Mouse (Mus musculus) kidney, embryonic 15.5 days (tissue): ENCODE data around the gene Grm8. TPM values are rescaled to one million over a fixed set of nuclear protein-coding genes. Genes with fewer than 3 reads are reported as not detected.

ENCODE experiments used
- ATAC-seq: fragments of 200-750 bp; cut with Nextera tagmentation; replicated peaks from 2 replicates; pipeline ENCODE4 v1.8.0; 2017; ENCODE audit warnings: moderate TSS enrichment; ENCODE audit not compliant: low FRiP score
- H3K27ac ChIP-seq: fragments of 300-500 bp; sonication (generic); 2 replicates; pipeline ENCODE4 v1.5.1; 2015; ENCODE audit warnings: mild to moderate bottlenecking, inconsistent platforms
- H3K27me3 ChIP-seq: fragments of 300-500 bp; sonication (generic); 2 replicates; pipeline ENCODE4 v1.6.1; 2015; ENCODE audit warnings: inconsistent platforms
- H3K36me3 ChIP-seq: fragments of 300-500 bp; sonication (generic); 2 replicates; pipeline ENCODE4 v1.6.1; 2015; ENCODE audit warnings: inconsistent platforms
- H3K4me1 ChIP-seq: fragments of 300-500 bp; sonication (generic); 2 replicates; pipeline ENCODE4 v1.6.1; 2015; ENCODE audit warnings: inconsistent platforms
- H3K4me2 ChIP-seq: fragments of 300-500 bp; sonication (generic); 2 replicates; pipeline ENCODE4 v1.6.1; 2015; ENCODE audit warnings: moderate library complexity, mild to moderate bottlenecking, inconsistent platforms
- H3K4me3 ChIP-seq: fragments of 300-500 bp; sonication (generic); replicated peaks from 2 replicates; pipeline ENCODE4 v1.5.1; 2015; ENCODE audit warnings: mild to moderate bottlenecking, inconsistent platforms
- H3K9ac ChIP-seq: fragments of 300-500 bp; sonication (generic); 2 replicates; pipeline ENCODE4 v1.6.1; 2015; ENCODE audit warnings: mild to moderate bottlenecking, inconsistent platforms
- H3K9me3 ChIP-seq: fragments of 300-500 bp; sonication (generic); replicated peaks from 2 replicates; pipeline ENCODE4 v1.6.1; 2016; ENCODE audit warnings: inconsistent platforms
- WGBS: fragments of 180-500 bp; shearing (Covaris S2); methylation state at CpG from one replicate; pipeline ENCODE4 v1.1.7; 2015; ENCODE audit warnings: mixed read lengths; 5-methylcytosine and 5-hydroxymethylcytosine counted together
- polyA plus RNA-seq: library from polyadenylated mRNA; unstranded; fragments of >200 nt; fragmentation: Nextera tagmentation; extraction: Ambion mirVana; gene quantifications from 2 replicates; pipeline ENCODE4 v1.2.1, GENCODE M21; 2015

Grm8 gene
- polyA plus RNA-seq, 1 experiment from 2014 or later, result 0.45 TPM

DNA sequence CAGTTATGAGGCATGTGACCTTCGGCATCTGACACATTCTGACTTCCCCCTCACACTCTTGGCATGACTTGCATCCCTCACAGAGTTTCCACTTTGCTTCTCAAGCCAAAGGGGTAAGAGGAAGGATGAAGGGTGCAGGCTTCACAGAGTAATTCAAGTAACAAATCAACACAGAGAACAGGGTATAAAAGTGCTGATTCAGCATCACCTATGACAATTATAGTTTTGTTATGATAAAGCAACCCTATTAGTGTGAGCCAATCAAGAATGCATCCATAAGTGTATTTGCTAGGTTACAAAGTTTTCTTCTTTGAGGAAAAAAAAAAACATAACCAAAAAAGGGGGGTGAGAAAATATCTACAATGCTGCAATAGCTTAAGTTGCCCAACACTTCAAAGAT is 117.3 kb downstream of the Grm8 start:
- Histone ChIP-seq H3K27ac (no peak overlapping the region), H3K4me3 (no peak overlapping the region), H3K27me3 (no peaks in the 10 kb centered on the region), H3K4me2 (no peak overlapping the region), H3K9ac (no peak overlapping the region), H3K36me3 (no peaks in the 10 kb centered on the region), H3K4me1 (no peaks in the 10 kb centered on the region), H3K9me3 (no peaks in the 10 kb centered on the region)
- ATAC-seq, result no peak
- WGBS, result 76% methylated on average over 1 of the region's 1 CpGs

GRCm38 (mm10) chr6:28007001-28007400 is 128.0 kb downstream of the Grm8 start:
- no peak for ATAC-seq
- no peak overlapping the region for H3K4me3 ChIP-seq
- no peaks in the 10 kb centered on the region for H3K27me3 ChIP-seq
- H3K4me1 ChIP-seq, result no peaks in the 10 kb centered on the region
- H3K4me2 ChIP-seq, result no peak overlapping the region
- no peak overlapping the region for H3K9ac ChIP-seq
- no peak overlapping the region for H3K27ac ChIP-seq
- no peaks in the 10 kb centered on the region for H3K36me3 ChIP-seq
- WGBS, result 80% methylated on average over 3 of the region's 3 CpGs
- H3K9me3 ChIP-seq, result no peaks in the 10 kb centered on the region

GRCm38 (mm10) chr6:27997250-27997649 is 137.7 kb downstream of the Grm8 start:
- Histone ChIP-seq H3K27ac (no peak overlapping the region), H3K4me3 (no peak overlapping the region), H3K9ac (no peak overlapping the region), H3K27me3 (no peaks in the 10 kb centered on the region), H3K9me3 (no peaks in the 10 kb centered on the region), H3K4me2 (no peak overlapping the region), H3K36me3 (no peaks in the 10 kb centered on the region), H3K4me1 (no peaks in the 10 kb centered on the region)
- WGBS, result 82% methylated on average over 2 of the region's 2 CpGs
- ATAC-seq, result no peak

DNA sequence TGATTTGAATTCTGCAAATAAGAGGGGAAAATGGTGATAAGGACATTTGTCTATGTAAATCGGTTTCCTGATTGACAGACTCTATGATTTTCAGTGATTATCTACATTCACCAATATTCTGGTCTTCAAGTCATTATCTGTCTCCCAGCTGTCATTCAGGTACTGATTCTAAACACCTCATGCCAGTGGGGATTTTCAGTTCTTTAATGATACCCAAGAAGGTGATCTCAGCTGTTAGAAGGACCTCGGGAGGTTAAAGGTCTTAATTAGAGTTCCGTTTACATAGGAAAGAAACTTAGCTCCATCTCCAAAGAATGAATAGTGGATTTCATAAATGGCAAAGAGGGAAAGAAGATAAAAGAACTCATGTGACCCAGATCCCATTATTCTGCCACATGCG is 143.7 kb downstream of the Grm8 start:
- Histone ChIP-seq H3K36me3 (no peaks in the 10 kb centered on the region), H3K4me2 (no peak overlapping the region), H3K27ac (no peak overlapping the region), H3K4me3 (no peak overlapping the region), H3K9me3 (no peaks in the 10 kb centered on the region), H3K27me3 (no peaks in the 10 kb centered on the region), H3K4me1 (no peaks in the 10 kb centered on the region), H3K9ac (no peak overlapping the region)
- 76% methylated on average over 4 of the region's 4 CpGs for WGBS
- no peak for ATAC-seq

GRCm38 (mm10) chr6:27982598-27982997 is 152.4 kb downstream of the Grm8 start:
- WGBS, result 83% methylated on average over 3 of the region's 3 CpGs
- Histone ChIP-seq H3K27me3 (no peaks in the 10 kb centered on the region), H3K4me2 (no peak overlapping the region), H3K9me3 (no peaks in the 10 kb centered on the region), H3K4me3 (no peak overlapping the region), H3K36me3 (no peaks in the 10 kb centered on the region), H3K9ac (no peak overlapping the region), H3K4me1 (no peaks in the 10 kb centered on the region), H3K27ac (no peak overlapping the region)
- no peak for ATAC-seq

DNA sequence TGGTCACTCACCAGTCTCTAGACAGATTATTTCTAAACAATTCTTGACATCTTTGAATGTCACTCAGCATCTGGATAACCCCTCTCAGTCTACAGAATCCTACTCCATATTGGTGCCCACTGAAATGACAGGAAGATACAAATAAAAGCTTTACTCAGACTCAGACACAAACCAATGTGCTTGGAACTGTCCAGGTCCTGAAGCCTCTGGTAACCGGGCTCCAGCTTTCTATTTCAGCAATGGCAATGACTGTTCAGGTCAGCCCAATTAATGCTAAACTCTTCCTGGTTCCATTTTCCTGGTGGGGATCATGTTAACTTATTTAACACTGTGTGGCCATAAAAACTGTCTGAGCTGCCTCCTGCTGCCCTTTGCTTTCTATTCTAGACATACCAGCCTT is 153.0 kb downstream of the Grm8 start:
- Histone ChIP-seq H3K4me3 (no peak overlapping the region), H3K27ac (no peak overlapping the region), H3K4me1 (no peaks in the 10 kb centered on the region), H3K36me3 (no peaks in the 10 kb centered on the region), H3K27me3 (no peaks in the 10 kb centered on the region), H3K4me2 (no peak overlapping the region), H3K9ac (no peak overlapping the region), H3K9me3 (no peaks in the 10 kb centered on the region)
- no peak for ATAC-seq
- 36% methylated on average over 1 of the region's 1 CpGs for WGBS

GRCm38 (mm10) chr6:27977361-27977760 is 157.6 kb downstream of the Grm8 start:
- H3K9me3 ChIP-seq, result no peaks in the 10 kb centered on the region
- H3K4me3 ChIP-seq, result no peak overlapping the region
- 85% methylated on average over 5 of the region's 5 CpGs for WGBS
- no peaks in the 10 kb centered on the region for H3K27me3 ChIP-seq
- H3K36me3 ChIP-seq, result no peaks in the 10 kb centered on the region
- H3K27ac ChIP-seq, result no peak overlapping the region
- ATAC-seq, result no peak
- no peak overlapping the region for H3K9ac ChIP-seq
- H3K4me2 ChIP-seq, result no peak overlapping the region
- H3K4me1 ChIP-seq, result no peaks in the 10 kb centered on the region

- H3K9me3 ChIP-seq, result no peaks in the 10 kb centered on the region
- 92% methylated on average over 2 of the region's 2 CpGs for WGBS
- H3K27ac ChIP-seq, result no peak overlapping the region
- H3K36me3 ChIP-seq, result no peaks in the 10 kb centered on the region
- H3K4me1 ChIP-seq, result no peaks in the 10 kb centered on the region
- H3K9ac ChIP-seq, result no peak overlapping the region
- no peak for ATAC-seq
- H3K4me2 ChIP-seq, result no peak overlapping the region
- H3K4me3 ChIP-seq, result no peak overlapping the region
- H3K27me3 ChIP-seq, result no peaks in the 10 kb centered on the region
Observed at GRCm38 (mm10) chr6:27968859-27969258, 166.1 kb downstream of the Grm8 start.

DNA sequence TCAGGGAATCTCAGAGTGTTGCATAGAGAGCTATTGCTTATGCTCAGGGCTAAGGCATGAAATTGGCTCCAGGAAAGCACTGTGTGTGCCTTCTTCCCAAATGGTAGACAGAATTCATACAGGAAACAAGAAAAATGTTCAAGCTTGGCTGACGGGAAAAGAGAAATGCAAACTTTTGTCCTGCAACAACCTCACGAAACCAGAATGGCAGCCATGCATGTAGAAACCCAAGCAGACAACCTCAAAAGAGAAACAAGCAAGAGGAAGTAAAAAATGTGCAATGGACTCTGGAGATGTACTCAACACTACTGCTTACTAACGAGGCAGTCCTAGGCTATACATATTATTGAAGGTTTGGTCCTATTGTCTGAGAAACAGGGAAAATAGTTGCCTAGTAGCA is 167.9 kb downstream of the Grm8 start:
- Histone ChIP-seq H3K4me1 (no peaks in the 10 kb centered on the region), H3K4me2 (no peak overlapping the region), H3K9ac (no peak overlapping the region), H3K36me3 (no peaks in the 10 kb centered on the region), H3K27me3 (no peaks in the 10 kb centered on the region), H3K27ac (no peak overlapping the region), H3K9me3 (no peaks in the 10 kb centered on the region), H3K4me3 (no peak overlapping the region)
- no peak for ATAC-seq
- 83% methylated on average over 3 of the region's 3 CpGs for WGBS

DNA sequence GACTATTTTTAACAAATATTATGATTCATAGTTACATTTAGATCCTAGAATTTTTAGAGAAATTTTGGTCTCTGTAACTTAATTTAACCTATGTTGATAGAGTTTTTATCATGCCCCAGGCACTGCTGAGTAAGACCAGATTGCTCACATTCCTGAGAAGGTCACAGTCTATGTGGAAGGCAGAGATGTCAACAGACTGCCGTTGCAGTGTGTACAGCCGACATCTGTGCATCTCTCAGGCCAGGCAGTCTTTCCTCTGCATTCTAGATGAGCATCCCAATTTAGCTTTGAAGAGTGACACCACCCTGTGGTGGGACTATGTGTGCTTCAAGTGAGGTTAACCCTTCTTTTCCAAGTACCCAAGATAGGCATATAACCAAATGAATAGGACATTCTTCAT is 169.7 kb downstream of the Grm8 start:
- ATAC-seq, result no peak
- Histone ChIP-seq H3K27me3 (no peaks in the 10 kb centered on the region), H3K9me3 (no peaks in the 10 kb centered on the region), H3K4me1 (no peaks in the 10 kb centered on the region), H3K9ac (no peak overlapping the region), H3K36me3 (no peaks in the 10 kb centered on the region), H3K27ac (no peak overlapping the region), H3K4me3 (no peak overlapping the region), H3K4me2 (no peak overlapping the region)
- 49% methylated on average over 2 of the region's 2 CpGs for WGBS

- ATAC-seq, result no peak
- H3K9ac ChIP-seq, result no peak overlapping the region
- no peaks in the 10 kb centered on the region for H3K9me3 ChIP-seq
- H3K27ac ChIP-seq, result no peak overlapping the region
- H3K27me3 ChIP-seq, result no peaks in the 10 kb centered on the region
- no peak overlapping the region for H3K4me3 ChIP-seq
- 84% methylated on average over 1 of the region's 1 CpGs for WGBS
- no peaks in the 10 kb centered on the region for H3K4me1 ChIP-seq
- no peak overlapping the region for H3K4me2 ChIP-seq
- no peaks in the 10 kb centered on the region for H3K36me3 ChIP-seq
Observed at GRCm38 (mm10) chr6:27963887-27964286, 171.1 kb downstream of the Grm8 start.

DNA sequence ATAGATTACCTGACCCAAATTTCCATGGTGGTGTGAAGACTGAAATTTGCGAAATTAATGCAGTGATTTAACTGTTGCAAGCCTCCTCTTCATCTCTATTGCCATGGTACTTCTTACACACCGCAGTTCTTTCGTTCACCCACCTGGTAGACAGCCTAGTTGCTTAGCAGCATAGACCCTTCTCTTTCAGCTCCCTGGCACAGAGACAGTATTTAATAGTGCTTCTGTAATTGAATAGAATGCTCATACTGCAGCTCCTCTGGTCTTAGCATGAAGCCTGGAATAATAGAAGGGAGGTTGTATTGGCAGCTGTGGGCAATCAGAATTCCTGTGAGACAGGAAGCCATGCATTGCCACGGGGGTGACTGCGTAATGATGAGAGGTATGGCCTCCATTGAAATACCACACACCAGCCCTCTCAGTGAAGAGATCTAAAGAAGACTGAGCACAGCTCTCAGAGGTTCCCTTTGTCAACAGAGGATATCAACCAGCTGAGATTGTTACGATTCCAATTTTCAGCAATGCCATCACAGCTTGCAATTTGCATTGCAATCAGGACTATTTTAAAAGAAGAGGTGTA is 178.6 kb downstream of the Grm8 start:
- WGBS, result 83% methylated on average over 6 of the region's 6 CpGs
- H3K36me3 ChIP-seq, result no peaks in the 10 kb centered on the region
- ATAC-seq, result no peak

DNA sequence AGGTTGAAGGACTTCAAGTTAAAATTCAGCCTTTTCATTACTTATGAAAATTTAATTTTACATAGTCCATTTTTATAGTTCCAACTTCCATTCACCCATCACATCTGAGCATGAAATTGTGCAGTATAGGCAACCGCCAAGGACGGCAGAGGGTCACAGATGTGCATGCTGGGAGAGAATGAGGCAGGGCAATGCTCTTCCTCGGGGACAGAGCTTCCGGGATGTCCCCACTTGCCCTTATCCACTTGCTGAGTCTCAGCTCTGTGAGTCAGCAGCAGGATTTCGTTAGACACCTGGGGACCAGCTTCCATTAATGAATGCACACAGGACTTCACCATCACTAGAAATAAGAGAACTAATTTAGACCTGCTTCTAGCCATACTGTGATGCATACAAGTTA is 183.5 kb downstream of the Grm8 start:
- Histone ChIP-seq H3K4me2 (no peak overlapping the region), H3K27me3 (no peaks in the 10 kb centered on the region), H3K4me1 (no peaks in the 10 kb centered on the region), H3K27ac (no peak overlapping the region), H3K36me3 (no peaks in the 10 kb centered on the region), H3K9me3 (no peaks in the 10 kb centered on the region), H3K9ac (no peak overlapping the region), H3K4me3 (no peak overlapping the region)
- no peak for ATAC-seq
- WGBS, result 79% methylated on average over 5 of the region's 5 CpGs

More for the DNA sequence above, 178.6 kb downstream of the Grm8 start:
- Histone ChIP-seq H3K4me2 (no peak overlapping the region), H3K4me3 (no peak overlapping the region), H3K9me3 (no peaks in the 10 kb centered on the region), H3K27me3 (no peaks in the 10 kb centered on the region), H3K9ac (no peak overlapping the region), H3K27ac (no peak overlapping the region), H3K4me1 (no peaks in the 10 kb centered on the region)
